Mouse (Mus musculus) gastrocnemius, adult 8-10 months (tissue): Measurements from ENCODE around the gene Creb5. TPM values are rescaled to one million over a fixed set of nuclear protein-coding genes. Genes with fewer than 3 reads are reported as not detected.
"Not testable (repeated sequence)": the region's sequence is repeated elsewhere in the genome, so short reads cannot be mapped to it uniquely, and the experiment has no call there.

ENCODE experiments used
- DNase-seq, 2 experiments: peaks; one replicate each; pipeline ENCODE4 v3.0.0; 2022; ENCODE audit warnings: low spot score in 2 of 2
- total RNA-seq, 4 experiments: library from RNA; stranded (reverse); gene quantifications; 2 replicates each; pipeline ENCODE4 v1.2.4; 2022

The Creb5 gene
- total RNA-seq, 4 experiments from 2014 or later, result 3.0 to 3.6 (median 3.4) TPM

GRCm38 (mm10) chr6:53319543-53320325, 32.7 kb downstream of the Creb5 start:
- peak; percentile 33 to 46 for DNase-seq

- peak; percentile 62 to 66 for DNase-seq
Observed at GRCm38 (mm10) chr6:53337398-53337797, 50.3 kb downstream of the Creb5 start.

GRCm38 (mm10) chr6:53352311-53352960, 65.4 kb downstream of the Creb5 start:
- peak in 1 of 2 experiments; percentile 19 for DNase-seq

- DNase-seq, result no peak
Observed at GRCm38 (mm10) chr6:53356328-53356727, 69.3 kb downstream of the Creb5 start.

GRCm38 (mm10) chr6:53363535-53363934, 76.5 kb downstream of the Creb5 start:
- DNase-seq, result no peak

- no peak for DNase-seq
Observed at GRCm38 (mm10) chr6:53363981-53364391, 76.9 kb downstream of the Creb5 start.

- no peak for DNase-seq
Observed at GRCm38 (mm10) chr6:53369147-53369546, 82.1 kb downstream of the Creb5 start.

GRCm38 (mm10) chr6:53369928-53370327, 82.9 kb downstream of the Creb5 start:
- no peak for DNase-seq

GRCm38 (mm10) chr6:53371962-53372361, 84.9 kb downstream of the Creb5 start:
- DNase-seq, result no peak

- no peak for DNase-seq
Observed at GRCm38 (mm10) chr6:53374315-53374941, 87.4 kb downstream of the Creb5 start.

GRCm38 (mm10) chr6:53389277-53389676, 102.2 kb downstream of the Creb5 start:
- DNase-seq, result no peak

GRCm38 (mm10) chr6:53390413-53390812, 103.3 kb downstream of the Creb5 start:
- no peak for DNase-seq

- no peak for DNase-seq
Observed at GRCm38 (mm10) chr6:53394026-53394425, 107.0 kb downstream of the Creb5 start.

- no peak for DNase-seq
Observed at GRCm38 (mm10) chr6:53395208-53395607, 108.1 kb downstream of the Creb5 start.

GRCm38 (mm10) chr6:53396421-53396820, 109.4 kb downstream of the Creb5 start:
- DNase-seq, result no peak

- no peak for DNase-seq
Observed at GRCm38 (mm10) chr6:53397797-53398196, 110.7 kb downstream of the Creb5 start.

GRCm38 (mm10) chr6:53398297-53399140, 111.4 kb downstream of the Creb5 start:
- DNase-seq, result no peak

- no peak for DNase-seq
Observed at GRCm38 (mm10) chr6:53401364-53401763, 114.3 kb downstream of the Creb5 start.

GRCm38 (mm10) chr6:53402551-53402950, 115.5 kb downstream of the Creb5 start:
- DNase-seq, result not testable (repeated sequence)

GRCm38 (mm10) chr6:53409183-53409582, 122.1 kb downstream of the Creb5 start:
- no peak for DNase-seq

- no peak for DNase-seq
Observed at GRCm38 (mm10) chr6:53421345-53421744, 134.3 kb downstream of the Creb5 start.
